Mouse (Mus musculus): Measurements from ENCODE around the gene Olfr1031.
"Not testable (repeated sequence)": the region's sequence is repeated elsewhere in the genome, so short reads cannot be mapped to it uniquely, and the experiment has no call there.

Gene Olfr1031

DNA sequence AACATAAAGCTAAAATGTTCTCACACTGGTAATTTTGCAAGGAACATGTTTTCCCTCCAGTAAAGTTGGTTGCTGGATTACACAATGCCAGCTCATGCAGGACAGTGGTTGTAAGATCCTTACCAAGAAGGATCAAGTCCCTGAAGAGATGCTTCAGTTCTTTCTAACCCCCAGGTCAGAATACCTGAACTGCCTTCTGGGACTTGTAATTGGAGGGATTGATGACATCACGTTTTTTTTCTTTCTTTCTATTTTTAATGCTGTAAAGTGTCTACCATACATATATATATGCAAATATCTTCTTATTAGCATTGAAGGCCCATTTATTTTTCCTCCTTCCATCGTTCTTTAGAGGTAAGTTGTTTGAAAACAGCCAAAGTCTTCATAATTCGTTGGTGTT lies at the start of gene Olfr1031:
Gene Olfr1031, plus strand, starts transcription at position 301 of the 400 bp plus-strand sequence.
- DNase-seq (ENCODE audit: low spot score in 2 of 2): no peak

DNA sequence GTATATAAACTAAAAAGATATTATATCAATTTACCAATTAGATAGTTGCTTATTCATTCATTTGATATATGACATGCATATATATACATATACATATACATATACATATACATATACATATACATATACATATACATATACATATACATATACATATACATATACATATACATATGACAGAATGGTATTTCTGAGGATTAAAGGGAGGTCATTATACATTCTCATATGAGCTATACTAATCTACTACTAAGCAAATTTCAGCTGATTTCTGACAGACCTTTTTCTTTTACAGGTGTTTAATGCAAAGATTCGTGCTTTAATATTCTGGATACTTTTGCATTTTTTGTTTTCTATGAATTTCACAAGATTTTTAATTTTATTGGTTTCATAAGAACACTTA lies 40.0 kb upstream of the Olfr1031 start, which contains the start of gene Olfr1028:
Gene Olfr1028, plus strand, starts transcription at position 301 of the 400 bp plus-strand sequence.
- DNase-seq (ENCODE audit: low spot score in 2 of 2): no peak

DNA sequence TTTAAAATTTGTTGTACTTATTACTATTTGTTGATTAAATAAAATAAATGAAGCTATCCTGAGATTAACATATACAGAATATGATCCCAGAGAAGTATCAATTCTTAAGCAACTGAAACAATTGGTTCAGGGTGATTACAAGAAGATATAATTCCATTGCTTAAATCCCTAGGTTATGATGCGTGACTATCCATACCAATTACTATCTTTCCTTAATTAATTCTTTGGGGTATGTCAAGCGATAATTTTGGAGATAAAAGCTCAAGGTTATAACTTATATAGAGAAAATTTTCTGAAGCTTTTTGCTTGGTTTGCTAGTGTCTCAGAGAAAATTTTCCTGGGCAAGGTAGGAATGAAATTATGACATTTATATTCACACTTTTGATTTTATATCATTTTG lies 16.5 kb upstream of the Olfr1031 start, which contains the start of gene Olfr1029:
Gene Olfr1029, plus strand, starts transcription at position 301 of the 400 bp plus-strand sequence.
- no peak for DNase-seq (ENCODE audit: low spot score in 2 of 2)

DNA sequence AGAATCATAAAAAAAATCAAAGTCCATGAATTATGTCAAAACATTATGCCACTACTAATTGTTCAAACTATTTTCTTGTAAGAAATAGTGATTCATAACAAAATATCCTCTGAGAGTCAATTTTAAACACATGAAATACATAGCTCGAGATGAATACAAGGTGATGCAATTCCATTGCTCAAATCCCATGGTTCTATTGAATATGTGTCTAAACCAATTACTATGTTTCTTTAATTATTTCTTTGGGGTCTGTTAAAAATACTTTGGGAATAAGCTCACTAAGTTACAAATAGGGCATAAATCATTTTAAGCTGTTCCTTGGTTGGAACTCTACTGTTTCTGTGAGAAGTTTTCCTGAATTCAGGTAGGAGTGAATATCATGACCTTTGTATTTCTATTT lies 11.1 kb upstream of the Olfr1031 start, which contains the start of gene Olfr1030:
Gene Olfr1030, plus strand, starts transcription at position 301 of the 400 bp plus-strand sequence.
- no peak for DNase-seq (ENCODE audit: low spot score in 2 of 2)

DNA sequence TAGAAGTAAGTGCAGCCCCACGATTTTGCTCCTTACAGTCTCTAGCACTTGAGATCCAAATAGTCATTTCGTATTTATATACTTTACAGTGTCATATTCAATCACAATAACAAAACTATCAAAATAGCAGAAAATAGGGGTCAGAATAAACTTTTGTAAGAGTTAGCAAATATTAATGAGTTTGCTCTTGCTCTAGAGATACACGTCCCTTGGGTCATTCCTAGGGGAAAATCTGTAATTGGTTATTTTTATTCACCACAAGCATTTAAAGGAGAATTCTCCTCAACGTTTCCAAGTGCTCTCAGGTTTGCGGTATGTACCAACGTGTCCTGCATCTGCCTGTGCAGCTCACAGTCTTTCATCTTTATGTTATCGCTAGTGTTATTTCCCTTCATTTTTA lies 15.1 kb downstream of the Olfr1031 start, which contains the start of gene Olfr1032:
Gene Olfr1032, plus strand, starts transcription at position 301 of the 400 bp plus-strand sequence.
- no peak for DNase-seq (ENCODE audit: low spot score in 2 of 2)

DNA sequence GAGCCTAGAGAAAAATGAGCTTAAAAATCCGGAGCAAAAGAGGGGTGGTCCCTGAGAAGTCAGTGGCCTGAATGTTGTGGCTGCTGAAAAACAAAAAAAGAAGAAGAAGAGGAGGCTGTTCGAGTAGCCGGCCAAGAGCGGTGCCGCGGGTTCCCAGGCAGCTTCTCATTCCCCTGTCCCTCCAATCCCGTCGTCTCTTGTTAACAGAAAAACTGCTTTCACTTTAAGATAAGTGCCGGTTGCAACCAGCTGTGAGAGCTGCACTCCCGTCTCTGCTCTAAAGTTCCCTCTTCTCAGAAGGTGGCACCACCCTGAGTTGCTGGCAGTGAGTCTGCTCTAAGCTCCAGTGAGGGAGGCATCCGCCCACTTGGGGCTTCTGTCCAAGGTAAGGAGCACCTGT lies 30.3 kb downstream of the Olfr1031 start, which contains the start of gene Olfr1033:
Gene Olfr1033, plus strand, starts transcription at position 228 of the 400 bp plus-strand sequence.
- not testable (repeated sequence) for DNase-seq (ENCODE audit: low spot score in 2 of 2)

DNA sequence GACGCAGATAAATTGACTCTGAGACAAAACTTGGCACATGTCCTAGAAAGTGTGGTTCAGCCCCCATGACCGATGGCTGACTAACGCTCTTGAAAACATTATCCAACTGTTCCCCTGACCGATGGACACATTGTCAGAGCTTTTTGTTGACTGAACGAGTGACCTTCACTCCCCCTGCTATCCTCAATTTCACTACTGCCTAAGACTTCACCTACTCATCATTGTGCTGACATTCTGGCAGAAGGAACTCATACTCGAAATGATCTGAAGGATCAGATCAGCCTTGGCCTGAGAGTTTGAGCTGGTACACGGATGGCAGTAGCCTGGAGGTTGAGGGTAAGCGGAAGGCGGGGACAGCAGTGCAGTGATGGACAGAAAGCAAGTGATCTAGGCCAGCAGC lies 31.4 kb downstream of the Olfr1031 start:
- not testable (repeated sequence) for DNase-seq (ENCODE audit: low spot score in 2 of 2)

All from spleen, postnatal 10 days (tissue).